Mouse (Mus musculus) lung, embryonic 14.5 days (tissue): ENCODE data around the gene Gm49342. TPM values are rescaled to one million over a fixed set of nuclear protein-coding genes. Genes with fewer than 3 reads are reported as not detected.
"Not testable (repeated sequence)": the region's sequence is repeated elsewhere in the genome, so short reads cannot be mapped to it uniquely, and the experiment has no call there.

Experiments used
- ATAC-seq: fragments of 200-750 bp; cut with Nextera tagmentation; 2 replicates; pipeline ENCODE4 v1.8.0; 2017; ENCODE audit warnings: mild to moderate bottlenecking, moderate TSS enrichment, moderate library complexity; ENCODE audit not compliant: insufficient read depth
- DNase-seq: peaks from one replicate; pipeline ENCODE4 v3.0.0-alpha.2; 2015
- H3K27ac ChIP-seq: fragments of 300-500 bp; sonication (generic); 2 replicates; pipeline ENCODE4 v1.5.1; 2014; ENCODE audit warnings: low read depth, mild to moderate bottlenecking, moderate library complexity
- H3K27me3 ChIP-seq: fragments of 300-500 bp; sonication (generic); 2 replicates; pipeline ENCODE4 v1.6.1; 2014; ENCODE audit warnings: low read length, control low read depth; ENCODE audit not compliant: insufficient read depth
- H3K36me3 ChIP-seq: fragments of 300-500 bp; sonication (generic); 2 replicates; pipeline ENCODE4 v1.6.1; 2014; ENCODE audit warnings: control low read depth; ENCODE audit not compliant: insufficient read depth
- H3K4me1 ChIP-seq: fragments of 300-500 bp; sonication (generic); 2 replicates; pipeline ENCODE4 v1.6.1; 2014; ENCODE audit warnings: antibody characterized with exemption, control low read depth; ENCODE audit not compliant: insufficient read depth
- H3K4me2 ChIP-seq: fragments of 300-500 bp; sonication (generic); 2 replicates; pipeline ENCODE4 v1.6.1; 2014; ENCODE audit warnings: mild to moderate bottlenecking
- H3K4me3 ChIP-seq: fragments of 300-500 bp; sonication (generic); 2 replicates; pipeline ENCODE4 v1.5.1; 2014; ENCODE audit warnings: low read depth, low read length
- H3K9ac ChIP-seq: fragments of 300-500 bp; sonication (generic); 2 replicates; pipeline ENCODE4 v1.6.1; 2014
- H3K9me3 ChIP-seq: fragments of 300-500 bp; sonication (generic); 2 replicates; pipeline ENCODE4 v1.6.1; 2016; ENCODE audit warnings: low read depth, low read length, control low read depth
- CTCF ChIP-seq: IDR thresholded peaks from 2 replicates; pipeline ENCODE4 v1.5.1; 2016; ENCODE audit warnings: antibody characterized with exemption, low read depth
- WGBS: fragments of 180-500 bp; shearing (Covaris S2); extraction: QIAGEN DNeasy Blood & Tissue Kit; methylation state at CpG from one replicate; pipeline ENCODE4 v1.1.7; 2014; 5-methylcytosine and 5-hydroxymethylcytosine counted together
- polyA plus RNA-seq: library from polyadenylated mRNA; unstranded; fragments of >200 nt; fragmentation: Nextera tagmentation; extraction: Ambion mirVana; gene quantifications from 2 replicates; pipeline ENCODE4 v1.2.1, GENCODE M21; 2014

The Gm49342 gene
- polyA plus RNA-seq, 1 experiment from 2014 or later = not detected

DNA sequence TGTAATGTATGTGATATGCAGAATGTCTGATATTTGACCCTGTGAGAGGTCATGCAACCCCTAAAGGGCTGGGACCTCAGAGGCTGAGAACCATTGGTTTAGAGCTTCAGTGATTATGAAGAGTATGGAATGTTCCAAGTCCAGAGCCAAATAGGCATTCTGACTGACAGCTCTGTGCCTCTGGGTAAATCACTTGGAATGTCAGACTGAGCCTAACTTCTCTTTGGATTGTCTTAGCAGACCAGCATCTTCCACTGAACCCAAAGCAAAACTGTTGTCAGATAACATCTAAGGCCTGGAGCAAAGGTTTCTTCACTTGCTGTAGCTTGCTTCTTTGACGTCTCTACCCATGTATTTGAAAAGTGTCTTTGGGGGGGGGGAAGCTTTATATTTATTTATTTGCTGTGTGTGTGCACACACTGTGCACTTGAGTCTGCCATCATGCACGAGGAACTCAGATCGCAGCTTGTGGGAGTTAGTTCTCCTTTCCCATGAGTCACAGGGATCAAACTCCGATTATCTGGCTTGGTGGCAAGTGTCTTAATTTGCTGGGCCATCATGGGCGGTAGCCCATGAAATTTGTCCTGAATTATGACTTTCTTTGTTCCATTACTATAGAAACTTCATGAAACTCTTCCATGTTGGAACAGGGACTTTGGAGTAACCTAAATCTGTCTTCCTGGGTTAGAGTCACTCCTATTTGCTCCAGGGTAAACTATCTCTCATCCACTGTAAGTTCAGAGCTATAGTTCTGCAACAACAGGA is 24.1 kb downstream of the Gm49342 start:
- 81% methylated on average over 5 of the region's 5 CpGs for WGBS
- H3K4me1 ChIP-seq = no peaks in the 10 kb centered on the region
- no peak overlapping the region for H3K4me3 ChIP-seq
- H3K9me3 ChIP-seq = no peaks in the 10 kb centered on the region
- DNase-seq (no peak), ATAC-seq (no peak)
- no peak for TF ChIP-seq CTCF
- H3K4me2 ChIP-seq = no peak overlapping the region
- no peaks in the 10 kb centered on the region for H3K27me3 ChIP-seq
- H3K27ac ChIP-seq = no peak overlapping the region
- H3K9ac ChIP-seq = no peak overlapping the region
- no peaks in the 10 kb centered on the region for H3K36me3 ChIP-seq

DNA sequence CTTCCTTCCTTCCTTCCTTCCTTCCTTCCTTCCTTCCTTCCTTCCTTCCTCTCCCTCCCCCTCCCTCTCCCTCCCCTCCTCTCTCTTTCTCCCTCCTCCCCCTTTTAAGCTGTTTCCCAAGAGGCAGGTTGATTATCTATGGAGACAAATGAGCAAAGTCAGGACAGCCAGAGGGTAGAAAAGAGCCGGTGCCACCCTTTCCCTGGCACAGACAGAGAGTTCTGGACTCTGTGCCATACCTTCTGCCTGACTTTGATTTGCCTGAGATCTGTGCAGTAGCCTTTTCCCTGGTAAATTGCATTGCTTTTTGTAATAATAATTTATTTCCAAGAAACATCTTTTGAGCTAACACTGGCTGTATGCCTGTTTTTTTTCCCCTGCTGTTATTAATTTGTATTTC is 24.7 kb downstream of the Gm49342 start:
- ATAC-seq = no peak
- Histone ChIP-seq H3K27me3 (no peaks in the 10 kb centered on the region), H3K36me3 (no peaks in the 10 kb centered on the region), H3K4me1 (no peaks in the 10 kb centered on the region), H3K9me3 (no peaks in the 10 kb centered on the region), H3K4me2 (no peak overlapping the region), H3K9ac (no peak overlapping the region), H3K4me3 (no peak overlapping the region), H3K27ac (no peak overlapping the region)
- no peak for DNase-seq
- WGBS = 30% methylated on average over 1 of the region's 1 CpGs
- TF ChIP-seq CTCF = no peak

DNA sequence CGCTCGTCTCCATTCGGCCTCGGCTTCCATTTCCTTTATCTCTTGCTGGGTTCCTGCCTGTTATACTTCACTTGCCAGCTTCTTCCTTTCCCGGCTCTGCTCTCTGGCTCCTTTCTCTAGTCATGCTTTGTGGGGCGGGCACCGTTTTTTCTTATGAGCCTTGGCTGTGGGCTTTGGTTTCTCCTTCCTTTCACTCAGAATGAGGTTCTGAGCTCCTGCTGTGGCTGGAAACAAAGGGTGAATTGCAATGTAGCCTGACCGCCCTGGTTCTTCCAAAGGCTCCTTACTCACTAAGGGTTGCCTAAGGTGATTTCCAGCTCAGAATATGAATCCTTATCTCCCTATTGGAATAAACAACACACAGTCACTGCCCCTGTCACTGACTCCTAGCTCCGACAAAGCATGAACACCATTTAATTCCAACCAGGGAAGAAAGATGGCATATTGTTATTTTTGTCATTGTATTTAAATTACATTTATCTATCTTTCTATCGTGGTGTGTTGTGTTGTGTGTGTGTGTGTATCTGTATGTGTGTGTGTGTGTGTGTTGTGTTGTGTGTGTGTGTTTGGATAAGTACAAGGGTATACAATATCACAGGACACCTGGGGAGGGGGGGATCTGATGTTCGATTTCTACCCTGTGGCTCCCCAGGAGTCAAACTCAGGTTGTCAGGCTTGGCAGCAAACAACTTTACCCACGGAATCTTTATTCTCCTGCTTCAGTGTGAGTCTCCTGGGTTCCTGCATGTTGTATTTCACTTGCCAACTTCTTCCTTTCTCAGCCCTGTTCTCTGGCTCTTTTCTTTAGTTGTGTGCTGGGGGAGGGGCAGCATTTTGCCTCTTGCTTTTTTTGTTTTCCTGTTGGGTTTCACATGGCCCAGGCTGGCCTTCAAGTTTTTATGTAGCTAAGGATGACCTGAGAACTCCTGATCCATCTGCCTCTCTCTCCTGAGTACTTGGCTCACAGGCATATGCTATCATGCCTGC is 25.5 kb downstream of the Gm49342 start:
- no peak overlapping the region for H3K27ac ChIP-seq
- H3K27me3 ChIP-seq = no peaks in the 10 kb centered on the region
- DNase-seq (peak; percentile 8), ATAC-seq (no peak)
- 34% methylated on average over 12 of the region's 12 CpGs for WGBS
- H3K4me3 ChIP-seq = no peak overlapping the region
- TF ChIP-seq CTCF = no peak
- H3K4me2 ChIP-seq = no peak overlapping the region
- no peaks in the 10 kb centered on the region for H3K36me3 ChIP-seq
- no peaks in the 10 kb centered on the region for H3K9me3 ChIP-seq
- no peaks in the 10 kb centered on the region for H3K4me1 ChIP-seq
- H3K9ac ChIP-seq = no peak overlapping the region

DNA sequence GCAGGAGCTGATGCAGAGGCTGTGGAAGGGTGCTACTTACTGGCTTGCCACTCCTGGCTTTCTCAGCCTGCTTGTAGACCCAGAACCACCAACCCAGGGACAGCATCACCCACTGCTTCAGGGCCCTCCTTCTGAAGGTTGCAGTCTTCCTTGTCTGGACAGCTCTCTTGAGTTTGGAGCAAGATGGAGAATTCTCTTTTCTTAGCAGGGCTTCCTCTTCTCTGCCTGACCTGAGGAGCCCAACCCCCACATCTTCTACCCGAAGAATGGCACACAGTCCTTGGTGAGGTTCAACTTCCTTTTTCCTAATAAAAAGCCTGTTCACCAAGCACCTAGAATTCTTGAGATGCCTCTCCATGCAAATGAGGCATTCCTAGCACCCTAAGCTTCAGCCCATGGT is 26.5 kb downstream of the Gm49342 start:
- TF ChIP-seq CTCF = no peak
- Histone ChIP-seq H3K4me3 (no peak overlapping the region), H3K4me2 (no peak overlapping the region), H3K9me3 (no peaks in the 10 kb centered on the region), H3K4me1 (no peaks in the 10 kb centered on the region), H3K27ac (no peak overlapping the region), H3K9ac (no peak overlapping the region), H3K36me3 (no peaks in the 10 kb centered on the region), H3K27me3 (no peaks in the 10 kb centered on the region)
- ATAC-seq = no peak
- 50% methylated on average over 1 of the region's 1 CpGs for WGBS
- no peak for DNase-seq

DNA sequence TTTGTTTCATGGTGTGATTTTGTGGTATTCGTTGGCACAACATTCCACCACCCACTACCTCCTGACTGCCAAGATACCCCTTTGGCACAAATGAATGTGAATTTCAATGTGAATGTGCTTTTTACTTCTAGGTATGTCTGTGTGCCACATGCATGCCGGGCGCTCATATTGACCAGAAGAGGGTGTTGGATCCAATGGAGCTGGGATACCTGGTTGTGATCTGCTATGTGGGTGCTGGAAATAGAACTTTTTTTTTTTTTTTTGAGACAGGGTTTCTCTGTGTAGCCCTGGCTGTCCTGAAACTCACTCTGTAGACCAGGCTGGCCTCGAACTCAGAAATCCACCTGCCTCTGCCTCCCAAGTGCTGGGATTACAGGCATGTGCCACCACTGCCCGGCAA is 28.7 kb downstream of the Gm49342 start:
- H3K9ac ChIP-seq, H3K36me3 ChIP-seq, ATAC-seq, H3K4me1 ChIP-seq, H3K9me3 ChIP-seq, H3K4me3 ChIP-seq, H3K27ac ChIP-seq, H3K27me3 ChIP-seq, DNase-seq, H3K4me2 ChIP-seq: not testable (repeated sequence)
- WGBS = 87% methylated on average over 5 of the region's 5 CpGs

DNA sequence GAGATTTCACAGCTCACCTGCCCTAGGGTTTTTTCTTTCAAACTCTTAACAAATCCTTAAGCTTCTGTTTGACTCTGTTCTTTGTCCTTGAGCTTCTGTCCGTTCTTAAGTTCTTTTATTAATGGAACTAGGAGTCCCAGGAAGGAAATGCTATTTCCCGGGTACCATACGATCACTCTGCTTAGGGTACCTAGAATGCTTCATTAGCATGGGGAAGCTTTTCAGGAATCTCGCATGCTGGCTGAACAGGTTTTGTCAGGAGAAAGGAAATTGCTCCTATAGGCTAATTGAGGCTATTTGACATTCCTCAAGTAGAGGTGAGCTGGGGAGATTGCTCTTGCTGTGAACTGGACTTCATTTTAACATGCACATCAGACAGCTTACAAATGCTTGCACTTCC is 29.4 kb downstream of the Gm49342 start:
- no peak overlapping the region for H3K4me3 ChIP-seq
- H3K4me1 ChIP-seq = no peaks in the 10 kb centered on the region
- ATAC-seq = no peak
- H3K4me2 ChIP-seq = no peak overlapping the region
- no peaks in the 10 kb centered on the region for H3K36me3 ChIP-seq
- no peak overlapping the region for H3K9ac ChIP-seq
- TF ChIP-seq CTCF = no peak
- H3K9me3 ChIP-seq = no peaks in the 10 kb centered on the region
- no peak overlapping the region; the same call in 1 of the 2 replicates for H3K27ac ChIP-seq
- no peaks in the 10 kb centered on the region for H3K27me3 ChIP-seq
- WGBS = 32% methylated on average over 4 of the region's 4 CpGs
- DNase-seq = peak; percentile 53

DNA sequence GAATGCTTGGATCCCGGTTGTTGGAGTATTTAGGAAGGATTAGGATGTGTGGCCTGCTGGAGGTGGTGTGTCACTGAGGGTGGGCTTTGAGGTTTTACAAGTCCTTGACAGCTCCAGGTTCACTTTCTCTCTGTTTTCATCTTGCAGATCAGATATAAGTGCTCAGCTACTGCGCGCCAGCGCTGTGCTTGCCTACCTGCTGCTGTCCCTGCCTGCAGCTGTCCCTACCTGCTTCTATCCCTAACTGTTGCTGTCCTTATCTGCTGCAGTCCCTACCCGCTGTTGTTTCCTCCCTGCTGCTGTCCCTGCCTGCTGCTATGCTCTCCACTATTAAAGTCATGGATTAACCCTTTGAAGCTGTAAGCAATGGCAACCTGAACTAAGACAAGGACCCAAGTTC is 30.7 kb downstream of the Gm49342 start:
- no peak for TF ChIP-seq CTCF
- Histone ChIP-seq H3K4me3 (no peak overlapping the region), H3K4me2 (no peak overlapping the region), H3K27me3 (no peaks in the 10 kb centered on the region), H3K9ac (no peak overlapping the region), H3K36me3 (no peaks in the 10 kb centered on the region), H3K4me1 (no peaks in the 10 kb centered on the region), H3K27ac (no peak overlapping the region), H3K9me3 (no peaks in the 10 kb centered on the region)
- no peak for ATAC-seq
- DNase-seq = no peak
- 47% methylated on average over 5 of the region's 5 CpGs for WGBS
